Mouse (Mus musculus) bone marrow, adult 2 months (tissue): ENCODE results near the gene Psd.

Experiments
- CTCF ChIP-seq: fragments of 200-500 bp; IDR thresholded peaks from 2 replicates; pipeline ENCODE4 v1.5.1; 2011; ENCODE audit warnings: low read length, control low read depth; ENCODE audit not compliant: control insufficient read depth, insufficient read depth
- POLR2A ChIP-seq: fragments of 200-500 bp; IDR thresholded peaks from 2 replicates; pipeline ENCODE4 v1.6.1; 2011; ENCODE audit warnings: low read depth, mild to moderate bottlenecking, control low read depth, low read length, borderline replicate concordance; ENCODE audit not compliant: control insufficient read depth

GRCm38 (mm10) chr19:46275307-46275706 lies 51.6 kb downstream of the Psd start:
- TF ChIP-seq CTCF (peak; percentile 51; the same call in 1 of the 2 replicates), POLR2A (no peak)
